Mouse (Mus musculus): ENCODE data around the gene Thsd7a. TPM values are rescaled to one million over a fixed set of nuclear protein-coding genes. Genes with fewer than 3 reads are reported as not detected.

Gene Thsd7a
- polyA plus RNA-seq, 2 experiments: 0.08 to 0.41 TPM

DNA sequence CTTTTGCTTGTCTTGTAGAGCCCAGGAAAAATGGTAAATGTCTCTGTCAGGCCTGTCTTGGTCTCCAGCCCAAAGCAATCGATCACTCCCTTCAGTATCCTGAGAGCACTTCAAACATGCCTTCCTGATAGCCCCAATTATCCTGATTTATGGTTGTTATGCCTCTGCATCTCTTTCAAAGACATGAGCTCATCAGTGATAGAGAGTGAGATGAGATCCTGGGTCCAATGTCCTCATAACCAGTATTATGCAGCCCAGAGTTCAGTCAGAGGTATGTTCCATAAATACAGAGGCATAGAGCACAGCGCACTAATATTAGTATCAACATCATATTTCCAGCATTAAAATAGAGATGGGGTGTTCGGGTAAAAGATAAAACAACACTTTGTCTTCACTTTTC lies 15.3 kb downstream of the Thsd7a start:
- Histone ChIP-seq H3K27me3 (ENCODE audit: control insufficient read depth, insufficient read depth, low read length) (no peaks in the 10 kb centered on the region), H3K9me3 (ENCODE audit: control insufficient read depth, low read length) (no peaks in the 10 kb centered on the region), H3K9ac (replicated peaks) (no peak overlapping the region), H3K27ac (no peak overlapping the region), H3K4me1 (replicated peaks; ENCODE audit: control insufficient read depth in 2 of 2, insufficient read depth in 2 of 2, low read length in 1 of 2) (no peaks in the 10 kb centered on the region), H3K4me2 (ENCODE audit: low read depth) (no peak overlapping the region), H3K4me3 (ENCODE audit: insufficient read depth in 1 of 2, low read depth in 2 of 2, low read length in 2 of 2) (no peak overlapping the region), H3K36me3 (replicated peaks; ENCODE audit: control insufficient read depth, insufficient read depth, low read depth) (no peaks in the 10 kb centered on the region)
- TF ChIP-seq CTCF (IDR thresholded peaks at IDR 0.05; ENCODE audit: low read depth) (no peak), EP300 (IDR thresholded peaks at IDR 0.05; ENCODE audit: low read depth) (no peak)
- DNase-seq (ENCODE audit: low read depth in 3 of 3, low spot score in 3 of 3): no peak
- WGBS (ENCODE audit: insufficient replicate concordance): 61% methylated on average over 3 of the region's 3 CpGs
- ATAC-seq (ENCODE audit: insufficient read depth): no peak

- TF ChIP-seq EP300 (IDR thresholded peaks at IDR 0.05; ENCODE audit: low read depth): no peak
- 69% methylated on average over 8 of the region's 8 CpGs for WGBS (ENCODE audit: insufficient replicate concordance)
- Histone ChIP-seq H3K9ac (replicated peaks) (no peak overlapping the region), H3K36me3 (replicated peaks; ENCODE audit: control insufficient read depth, insufficient read depth, low read depth) (no peaks in the 10 kb centered on the region), H3K27ac (no peak overlapping the region), H3K4me3 (ENCODE audit: insufficient read depth in 1 of 2, low read depth in 2 of 2, low read length in 2 of 2) (no peak overlapping the region), H3K4me2 (ENCODE audit: low read depth) (no peak overlapping the region), H3K9me3 (ENCODE audit: control insufficient read depth, low read length) (no peaks in the 10 kb centered on the region), H3K4me1 (replicated peaks; ENCODE audit: control insufficient read depth in 2 of 2, insufficient read depth in 2 of 2, low read length in 1 of 2) (no peaks in the 10 kb centered on the region), H3K27me3 (ENCODE audit: control insufficient read depth, insufficient read depth, low read length) (no peaks in the 10 kb centered on the region)
- no peak for DNase-seq (ENCODE audit: low read depth in 3 of 3, low spot score in 3 of 3)
- no peak for ATAC-seq (ENCODE audit: insufficient read depth)
Measured at GRCm38 (mm10) chr6:12716071-12716470, 33.1 kb downstream of the Thsd7a start.

- no peak overlapping the region for H3K27ac ChIP-seq
- H3K27me3 ChIP-seq (ENCODE audit: control insufficient read depth, insufficient read depth, low read length): no peaks in the 10 kb centered on the region
- TF ChIP-seq CTCF (IDR thresholded peaks at IDR 0.05; ENCODE audit: low read depth) (no peak), EP300 (IDR thresholded peaks at IDR 0.05; ENCODE audit: low read depth) (no peak)
- DNase-seq (ENCODE audit: low read depth in 3 of 3, low spot score in 3 of 3) (no peak), ATAC-seq (ENCODE audit: insufficient read depth) (no peak)
- H3K9me3 ChIP-seq (ENCODE audit: control insufficient read depth, low read length): no peaks in the 10 kb centered on the region
- no peaks in the 10 kb centered on the region for H3K4me1 ChIP-seq (replicated peaks; ENCODE audit: control insufficient read depth in 2 of 2, insufficient read depth in 2 of 2, low read length in 1 of 2)
- H3K36me3 ChIP-seq (replicated peaks; ENCODE audit: control insufficient read depth, insufficient read depth, low read depth): no peaks in the 10 kb centered on the region
- H3K9ac ChIP-seq (replicated peaks): no peak overlapping the region
- no peak overlapping the region for H3K4me3 ChIP-seq (ENCODE audit: insufficient read depth in 1 of 2, low read depth in 2 of 2, low read length in 2 of 2)
- WGBS (ENCODE audit: insufficient replicate concordance): 33% methylated on average over 3 of the region's 3 CpGs
- H3K4me2 ChIP-seq (ENCODE audit: low read depth): no peak overlapping the region
Measured at GRCm38 (mm10) chr6:12712581-12712980, 36.6 kb downstream of the Thsd7a start.

DNA sequence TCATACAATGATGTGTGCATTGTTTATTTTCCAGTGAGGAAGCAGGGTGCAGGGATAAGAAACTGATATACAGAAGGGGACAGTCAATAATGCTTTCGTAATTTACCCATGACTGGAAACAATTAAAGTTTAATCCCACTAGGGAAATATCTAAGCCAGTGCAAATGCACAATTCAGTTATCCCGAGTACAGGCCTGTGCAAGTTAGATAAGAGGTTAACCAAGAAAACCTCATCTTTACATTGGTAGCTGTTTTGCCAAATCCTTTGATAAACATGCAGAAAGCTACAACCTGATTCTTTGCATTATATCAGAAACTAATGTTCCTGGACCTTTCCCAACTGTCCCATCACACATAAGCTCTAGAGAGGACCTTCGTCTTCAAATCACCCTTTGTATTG lies 46.3 kb downstream of the Thsd7a start:
- no peaks in the 10 kb centered on the region for H3K36me3 ChIP-seq (replicated peaks; ENCODE audit: control insufficient read depth, insufficient read depth, low read depth)
- 0 out of 2 replicates have a peak, but pooled peaks have one; percentile 33 for ATAC-seq (ENCODE audit: insufficient read depth)
- no peaks in the 10 kb centered on the region for H3K4me1 ChIP-seq (replicated peaks; ENCODE audit: control insufficient read depth in 2 of 2, insufficient read depth in 2 of 2, low read length in 1 of 2)
- H3K27me3 ChIP-seq (ENCODE audit: control insufficient read depth, insufficient read depth, low read length): no peaks in the 10 kb centered on the region
- H3K9me3 ChIP-seq (ENCODE audit: control insufficient read depth, low read length): no peaks in the 10 kb centered on the region
- no peak overlapping the region for H3K4me2 ChIP-seq (ENCODE audit: low read depth)
- no peak overlapping the region for H3K9ac ChIP-seq (replicated peaks)
- no peak for DNase-seq (ENCODE audit: low read depth in 3 of 3, low spot score in 3 of 3)
- 20% methylated on average over 3 of the region's 3 CpGs for WGBS (ENCODE audit: insufficient replicate concordance)
- H3K27ac ChIP-seq: no peak overlapping the region
- TF ChIP-seq EP300 (IDR thresholded peaks at IDR 0.05; ENCODE audit: low read depth): peak; percentile 40
- TF ChIP-seq CTCF (IDR thresholded peaks at IDR 0.05; ENCODE audit: low read depth): no peak
- H3K4me3 ChIP-seq (ENCODE audit: insufficient read depth in 1 of 2, low read depth in 2 of 2, low read length in 2 of 2): no peak overlapping the region

DNA sequence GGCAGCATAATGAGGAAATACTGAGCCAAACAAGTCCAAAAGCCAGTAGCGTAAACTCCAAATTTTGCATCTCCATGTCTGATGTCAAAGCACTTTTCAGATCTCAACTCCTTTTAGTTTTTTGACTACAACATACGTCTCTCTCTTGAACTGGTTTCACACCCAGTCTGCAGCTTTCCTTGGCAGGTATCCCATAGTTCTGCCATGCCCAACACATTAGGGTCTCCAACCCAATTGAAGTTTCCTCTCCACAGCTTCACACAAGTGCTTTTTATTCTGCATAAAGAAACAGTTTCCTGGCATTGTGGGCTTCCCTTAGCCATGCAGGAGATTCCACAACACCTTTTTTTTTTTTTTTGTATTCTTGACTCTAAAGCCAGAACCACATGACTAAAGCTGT lies 50.1 kb downstream of the Thsd7a start:
- no peak for DNase-seq (ENCODE audit: low read depth in 3 of 3, low spot score in 3 of 3)
- H3K27me3 ChIP-seq (ENCODE audit: control insufficient read depth, insufficient read depth, low read length): no peaks in the 10 kb centered on the region
- H3K4me2 ChIP-seq (ENCODE audit: low read depth): no peak overlapping the region
- WGBS (ENCODE audit: insufficient replicate concordance): 76% methylated on average over 2 of the region's 2 CpGs
- H3K9ac ChIP-seq (replicated peaks): no peak overlapping the region
- no peak for ATAC-seq (ENCODE audit: insufficient read depth)
- no peaks in the 10 kb centered on the region for H3K4me1 ChIP-seq (replicated peaks; ENCODE audit: control insufficient read depth in 2 of 2, insufficient read depth in 2 of 2, low read length in 1 of 2)
- H3K4me3 ChIP-seq (ENCODE audit: insufficient read depth in 1 of 2, low read depth in 2 of 2, low read length in 2 of 2): no peak overlapping the region
- H3K27ac ChIP-seq: no peak overlapping the region
- no peaks in the 10 kb centered on the region for H3K36me3 ChIP-seq (replicated peaks; ENCODE audit: control insufficient read depth, insufficient read depth, low read depth)
- no peaks in the 10 kb centered on the region for H3K9me3 ChIP-seq (ENCODE audit: control insufficient read depth, low read length)
- TF ChIP-seq EP300 (IDR thresholded peaks at IDR 0.05; ENCODE audit: low read depth) (no peak), CTCF (IDR thresholded peaks at IDR 0.05; ENCODE audit: low read depth) (no peak)
